Mouse (Mus musculus) CH12.LX (cell line): ENCODE data around the gene Stx8.

Source experiments
- CHD2 ChIP-seq: IDR thresholded peaks from 2 replicates; pipeline ENCODE4 v1.6.1; 2011; ENCODE audit warnings: low read length, improper control_type of control experiment
- USF2 ChIP-seq: conservative IDR thresholded peaks from 2 replicates; pipeline ENCODE4 v1.6.1; 2011; ENCODE audit warnings: low read depth, low read length, improper control_type of control experiment
- ZC3H11A ChIP-seq: IDR thresholded peaks from 2 replicates; pipeline ENCODE4 v1.6.1; 2012; ENCODE audit warnings: low read depth, mild to moderate bottlenecking, inconsistent platforms, low read length, improper control_type of control experiment

DNA sequence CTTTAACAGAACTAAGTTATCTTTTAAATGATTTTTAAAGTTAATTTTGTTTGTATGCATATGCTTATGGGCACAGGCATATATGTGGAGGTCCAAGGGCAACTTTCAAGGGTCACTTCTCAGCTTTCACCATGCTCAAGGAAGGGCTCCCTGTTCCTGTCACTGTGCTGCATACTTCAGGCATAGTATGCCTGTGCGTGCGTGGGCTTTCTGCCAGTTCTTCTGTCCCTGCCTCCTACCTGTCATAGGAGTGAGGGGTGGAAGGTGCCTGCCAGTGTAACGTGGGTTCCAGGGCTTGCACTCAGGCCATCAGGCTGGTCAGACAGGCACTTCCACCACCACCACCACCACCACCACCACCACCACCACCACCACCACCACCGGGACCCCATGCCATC is 206.7 kb downstream of the Stx8 start:
- TF ChIP-seq USF2, result no peak
- no peak for TF ChIP-seq CHD2
- TF ChIP-seq ZC3H11A, result no peak
